20 mouse cellular contexts compared by ENCODE assay signal in genomic region chr7:28992997-28993396, GRCm38 (mm10). TPM values are rescaled to one million over a fixed set of nuclear protein-coding genes. Genes with fewer than 3 reads are reported as not detected.
DNase-seq lines count a peak whose midpoint lies in the region; ATAC-seq lines count a peak whose summit lies in the region.
"Had no signal": no experiment of that assay in that cellular context is flagged by ENCODE, and none has a peak within 500 bp of the region (broad histone marks: within the 10 kb centered on the region; RNA-seq: fewer than 3 reads in every experiment).

No protein-coding gene starts in this region.

- H3K4me2 ChIP-seq in liver, embryonic 11.5 days = no peak overlapping the region
- H3K4me2 ChIP-seq: embryonic facial prominence, embryonic 12.5 days; forebrain, embryonic 13.5 days; forebrain, embryonic 15.5 days had no signal

- WGBS in limb, embryonic 10.5 days = 93% methylated on average over 3 of the region's 3 CpGs
- 90% methylated on average over 3 of the region's 3 CpGs for WGBS in liver, embryonic 11.5 days

- H3K27me3 ChIP-seq in limb, embryonic 10.5 days (ENCODE audit: low read depth, poor library complexity, severe bottlenecking) = no peaks in the 10 kb centered on the region
- no peaks in the 10 kb centered on the region for H3K27me3 ChIP-seq in liver, embryonic 11.5 days (replicated peaks; ENCODE audit: control insufficient read depth, insufficient read depth, low read length)
- H3K27me3 ChIP-seq: embryonic facial prominence, embryonic 12.5 days; forebrain, embryonic 13.5 days; forebrain, embryonic 15.5 days; Patski had no signal

- no peak overlapping the region for H3K9ac ChIP-seq in liver, embryonic 11.5 days (ENCODE audit: low read depth, low read length)
- H3K9ac ChIP-seq: embryonic facial prominence, embryonic 12.5 days; forebrain, embryonic 13.5 days; forebrain, embryonic 15.5 days; forebrain, postnatal 0 days had no signal

- no peaks in the 10 kb centered on the region for H3K4me1 ChIP-seq in limb, embryonic 10.5 days
- no peaks in the 10 kb centered on the region for H3K4me1 ChIP-seq in liver, embryonic 11.5 days (replicated peaks; ENCODE audit: control insufficient read depth, insufficient read depth, low read length)
- H3K4me1 ChIP-seq: embryonic facial prominence, embryonic 10.5 days; embryonic facial prominence, embryonic 12.5 days; forebrain, embryonic 13.5 days; forebrain, embryonic 15.5 days had no signal

- no peak overlapping the region for H3K4me3 ChIP-seq in limb, embryonic 10.5 days
- H3K4me3 ChIP-seq in liver, embryonic 11.5 days (ENCODE audit: low read depth, low read length) = no peak overlapping the region
- H3K4me3 ChIP-seq: embryonic facial prominence, embryonic 10.5 days; embryonic facial prominence, embryonic 12.5 days; forebrain, embryonic 13.5 days; forebrain, embryonic 15.5 days had no signal

- 0 out of 2 replicates have a peak overlapping the region, but pooled peaks have one; percentile 1 for H3K27ac ChIP-seq in limb, embryonic 10.5 days
- H3K27ac ChIP-seq in liver, embryonic 11.5 days (ENCODE audit: low read depth, low read length) = no peak overlapping the region
- H3K27ac ChIP-seq: embryonic facial prominence, embryonic 10.5 days; embryonic facial prominence, embryonic 12.5 days; forebrain, embryonic 13.5 days; forebrain, embryonic 15.5 days had no signal

- peak; percentile 55 for DNase-seq in ES-CJ7 (ENCODE audit: low read depth, low spot score)
- DNase-seq in R1 (ENCODE audit: low read depth, low spot score) = peak; percentile 88
- DNase-seq in limb, embryonic 10.5 days (ENCODE audit: low spot score) = no peak
- no peak for DNase-seq in liver, embryonic 11.5 days (ENCODE audit: low spot score)
- no peak for DNase-seq in urinary bladder, adult 18-20 months (ENCODE audit: low spot score in 2 of 2)
- DNase-seq: adrenal gland, adult 8-10 months; adrenal gland, postnatal 14 days; adrenal gland, postnatal 36 days; cerebellum, adult 11-12 months; cerebellum, adult 8-10 months; cerebellum, adult 9-11 months; cerebellum, postnatal 25 days; forebrain, postnatal 0 days had no signal

- no peaks in the 10 kb centered on the region for H3K9me3 ChIP-seq in limb, embryonic 10.5 days (replicated peaks)
- no peaks in the 10 kb centered on the region for H3K9me3 ChIP-seq in liver, embryonic 11.5 days (ENCODE audit: control insufficient read depth, low read length)
- H3K9me3 ChIP-seq: embryonic facial prominence, embryonic 10.5 days; embryonic facial prominence, embryonic 12.5 days; forebrain, embryonic 13.5 days; forebrain, embryonic 15.5 days; G1E had no signal

- H3K36me3 ChIP-seq in limb, embryonic 10.5 days = peaks cover 7% of the 10 kb centered on the region; the same call in 1 of the 2 replicates
- H3K36me3 ChIP-seq in liver, embryonic 11.5 days (ENCODE audit: control insufficient read depth, insufficient read depth, low read length) = no peaks in the 10 kb centered on the region; the same call in 1 of the 2 replicates
- H3K36me3 ChIP-seq: embryonic facial prominence, embryonic 10.5 days; embryonic facial prominence, embryonic 12.5 days; forebrain, embryonic 15.5 days had no signal

- ATAC-seq in liver, embryonic 11.5 days (replicated peaks; ENCODE audit: low FRiP score) = no peak
- ATAC-seq: activated CD4-positive, CD25-positive, alpha-beta regulatory T cell, adult 4 months; forebrain, embryonic 13.5 days; forebrain, embryonic 15.5 days; forebrain, postnatal 0 days; Patski had no signal

RNA-seq across cellular contexts. Expression of gene Map4k1, which starts 11.1 kb away (rescaled TPM):
- 18.9 and 19.4 TPM in 2 replicates for polyA plus RNA-seq in limb, embryonic 10.5 days (2016; fragmentation: Nextera tagmentation; extraction: Ambion mirVana)
- polyA plus RNA-seq in liver, embryonic 11.5 days (2014; fragmentation: Nextera tagmentation; extraction: Ambion mirVana) = 50.7 and 53.2 TPM in 2 replicates

RNA-seq across cellular contexts. Expression of gene Eif3k, which starts 11.3 kb away (rescaled TPM):
- polyA plus RNA-seq in limb, embryonic 10.5 days (2016; fragmentation: Nextera tagmentation; extraction: Ambion mirVana) = 446 and 467 TPM in 2 replicates
- 421 and 425 TPM in 2 replicates for polyA plus RNA-seq in liver, embryonic 11.5 days (2014; fragmentation: Nextera tagmentation; extraction: Ambion mirVana)

RNA-seq across cellular contexts. Expression of gene Actn4, which starts 30.9 kb away (rescaled TPM):
- 253 and 285 TPM in 2 replicates for polyA plus RNA-seq in limb, embryonic 10.5 days (2016; fragmentation: Nextera tagmentation; extraction: Ambion mirVana)
- polyA plus RNA-seq in liver, embryonic 11.5 days (2014; fragmentation: Nextera tagmentation; extraction: Ambion mirVana) = 191 and 209 TPM in 2 replicates

Comparison
In these comparisons a context has a peak if more than half of its experiments do, and no peak if none do; other contexts are left out.
1. DNase-seq: peak in ES-CJ7 (single experiment) and R1 (single experiment); none in limb, embryonic 10.5 days (single experiment), liver, embryonic 11.5 days (single experiment) and urinary bladder, adult 18-20 months (0 of 2).